Mouse (Mus musculus): ENCODE measurements around the gene Wdsub1.

- no peak for TF ChIP-seq POLR2A (IDR thresholded peaks at IDR 0.05; ENCODE audit: insufficient read length, low read depth)
- TF ChIP-seq REST (IDR thresholded peaks at IDR 0.05; ENCODE audit: insufficient read depth, insufficient read length), result no peak
- no peak for TF ChIP-seq USF1 (IDR thresholded peaks at IDR 0.05; ENCODE audit: low read depth)
- no peak for TF ChIP-seq MAX (IDR thresholded peaks at IDR 0.05; ENCODE audit: low read depth)
- TF ChIP-seq TCF12 (IDR thresholded peaks at IDR 0.05; ENCODE audit: insufficient read depth, poor library complexity, severe bottlenecking), result no peak
- peak in 1 of 3 experiments; percentile 35 for TF ChIP-seq MYOD1 (IDR thresholded peaks at IDR 0.05; ENCODE audit: control insufficient read depth in 1 of 3, insufficient read length in 2 of 3, low read depth in 2 of 3)
- TF ChIP-seq E2F4 (IDR thresholded peaks at IDR 0.05; ENCODE audit: insufficient read depth), result no peak
- TF ChIP-seq TCF3 (IDR thresholded peaks at IDR 0.05; ENCODE audit: insufficient read length, low read depth), result no peak
Observed at GRCm38 (mm10) chr2:59830151-59830550, 52.2 kb downstream of the Wdsub1 start.

Measured in myocyte (in vitro differentiated cells).